Mouse (Mus musculus) neural tube, embryonic 15.5 days (tissue): ENCODE data around the gene Dhrs1. TPM values are rescaled to one million over a fixed set of nuclear protein-coding genes. Genes with fewer than 3 reads are reported as not detected.

Experiments used
- ATAC-seq: fragments of 200-750 bp; cut with Nextera tagmentation; 2 replicates; pipeline ENCODE4 v1.8.0; 2017; ENCODE audit warnings: mild to moderate bottlenecking, moderate TSS enrichment, moderate library complexity; ENCODE audit not compliant: low FRiP score
- H3K27ac ChIP-seq: fragments of 300-500 bp; sonication (generic); replicated peaks from 2 replicates; pipeline ENCODE4 v1.5.1; 2015; ENCODE audit warnings: mild to moderate bottlenecking, inconsistent platforms
- H3K27me3 ChIP-seq: fragments of 300-500 bp; sonication (generic); replicated peaks from 2 replicates; pipeline ENCODE4 v1.6.1; 2015; ENCODE audit warnings: inconsistent platforms
- H3K36me3 ChIP-seq: fragments of 300-500 bp; sonication (generic); 2 replicates; pipeline ENCODE4 v1.6.1; 2015; ENCODE audit warnings: inconsistent platforms
- H3K4me1 ChIP-seq: fragments of 300-500 bp; sonication (generic); 2 replicates; pipeline ENCODE4 v1.6.1; 2015; ENCODE audit warnings: inconsistent platforms
- H3K4me2 ChIP-seq: fragments of 300-500 bp; sonication (generic); 2 replicates; pipeline ENCODE4 v1.6.1; 2015; ENCODE audit warnings: inconsistent platforms, mild to moderate bottlenecking, moderate library complexity
- H3K4me3 ChIP-seq: fragments of 300-500 bp; sonication (generic); replicated peaks from 2 replicates; pipeline ENCODE4 v1.5.1; 2015; ENCODE audit warnings: mild to moderate bottlenecking, inconsistent platforms
- H3K9ac ChIP-seq: fragments of 300-500 bp; sonication (generic); replicated peaks from 2 replicates; pipeline ENCODE4 v1.6.1; 2015; ENCODE audit warnings: mild to moderate bottlenecking, inconsistent platforms
- H3K9me3 ChIP-seq: fragments of 300-500 bp; sonication (generic); replicated peaks from 2 replicates; pipeline ENCODE4 v1.6.1; 2016; ENCODE audit warnings: inconsistent platforms
- WGBS: fragments of 180-500 bp; shearing (Covaris S2); methylation state at CpG from one replicate; pipeline ENCODE4 v1.1.7; 2015; ENCODE audit warnings: mixed read lengths; 5-methylcytosine and 5-hydroxymethylcytosine counted together
- polyA plus RNA-seq: library from polyadenylated mRNA; unstranded; fragments of >200 nt; fragmentation: Nextera tagmentation; extraction: Ambion mirVana; gene quantifications from 2 replicates; pipeline ENCODE4 v1.2.1, GENCODE M21; 2015

Dhrs1 gene
- polyA plus RNA-seq, 1 experiment from 2014 or later = 79.7 TPM

DNA sequence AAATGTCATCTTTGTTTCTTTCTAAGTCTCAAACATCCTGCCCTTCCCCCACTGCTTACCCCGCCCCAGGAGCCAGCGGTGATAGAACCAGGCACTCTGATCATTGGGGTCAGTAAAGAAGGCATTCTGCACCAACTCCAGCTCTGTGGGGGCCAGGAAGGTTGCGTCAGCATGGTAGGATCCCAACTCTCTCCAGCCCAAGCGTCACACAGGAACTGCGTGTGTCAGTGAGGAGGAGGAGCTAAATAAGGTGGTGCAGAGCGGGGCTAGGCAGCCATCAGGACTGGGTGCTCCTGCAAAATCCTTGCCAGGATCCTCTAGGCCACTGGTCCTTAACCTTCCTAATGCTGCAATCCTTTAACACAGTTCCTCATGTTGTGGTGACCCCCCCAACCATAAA is 25.8 kb downstream of the Dhrs1 start:
- no peaks in the 10 kb centered on the region for H3K27me3 ChIP-seq
- ATAC-seq = no peak
- H3K9ac ChIP-seq = no peak overlapping the region
- no peaks in the 10 kb centered on the region for H3K9me3 ChIP-seq
- peaks cover 16% of the 10 kb centered on the region for H3K4me1 ChIP-seq
- H3K4me2 ChIP-seq = no peak overlapping the region
- H3K27ac ChIP-seq = no peak overlapping the region
- H3K36me3 ChIP-seq = peaks cover 34% of the 10 kb centered on the region
- 92% methylated on average over 6 of the region's 6 CpGs for WGBS
- no peak overlapping the region for H3K4me3 ChIP-seq

DNA sequence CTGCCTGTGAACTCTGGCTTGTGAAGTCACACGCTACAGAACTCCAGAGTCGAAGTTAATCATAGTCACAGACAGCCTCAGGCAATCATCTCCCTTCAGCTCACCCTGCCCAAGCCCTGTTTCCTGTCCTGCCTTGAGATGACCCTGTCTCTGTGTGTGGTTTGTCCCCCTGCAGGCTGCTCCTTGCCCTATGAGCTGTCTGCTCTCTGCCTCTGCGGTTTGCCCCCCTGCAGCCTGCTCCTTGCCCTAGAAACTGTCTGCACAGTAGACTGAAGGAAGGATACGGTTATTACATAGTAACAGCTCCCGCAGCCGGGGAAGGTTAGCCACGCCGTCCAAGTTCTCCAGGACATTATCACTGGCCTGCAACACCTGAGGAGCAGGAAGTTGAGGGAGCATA is 28.6 kb downstream of the Dhrs1 start:
- H3K36me3 ChIP-seq = peaks cover 34% of the 10 kb centered on the region
- H3K4me3 ChIP-seq = no peak overlapping the region
- peaks cover 12% of the 10 kb centered on the region for H3K4me1 ChIP-seq
- H3K4me2 ChIP-seq = no peak overlapping the region
- no peak for ATAC-seq
- no peak overlapping the region for H3K27ac ChIP-seq
- H3K9ac ChIP-seq = no peak overlapping the region
- H3K9me3 ChIP-seq = no peaks in the 10 kb centered on the region
- peaks cover 24% of the 10 kb centered on the region for H3K27me3 ChIP-seq
- 86% methylated on average over 8 of the region's 8 CpGs for WGBS

DNA sequence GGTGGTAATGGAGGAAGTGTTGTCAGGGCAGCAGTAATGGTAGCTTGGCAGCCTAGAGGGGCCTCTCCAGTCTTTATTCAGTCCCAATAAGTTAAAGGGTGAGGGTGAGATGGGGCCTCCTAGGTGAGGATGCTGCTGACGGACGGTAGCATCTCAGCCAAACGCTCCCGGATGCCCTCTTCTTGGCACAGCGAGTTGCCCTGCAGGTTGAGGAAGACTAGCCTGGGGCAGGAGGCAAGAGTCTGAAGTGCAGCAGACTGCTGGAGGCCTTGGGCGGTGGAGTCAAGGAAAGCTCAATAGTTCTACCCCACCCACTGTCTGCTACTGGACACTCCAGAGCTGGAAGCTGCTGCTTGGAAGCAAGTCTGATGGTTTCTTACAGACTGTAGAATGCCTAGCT is 29.2 kb downstream of the Dhrs1 start:
- 93% methylated on average over 6 of the region's 6 CpGs for WGBS
- Histone ChIP-seq H3K27ac (no peak overlapping the region), H3K4me2 (no peak overlapping the region), H3K27me3 (peaks cover 28% of the 10 kb centered on the region), H3K9me3 (no peaks in the 10 kb centered on the region), H3K36me3 (peaks cover 34% of the 10 kb centered on the region), H3K4me3 (no peak overlapping the region), H3K9ac (no peak overlapping the region), H3K4me1 (peaks cover 8% of the 10 kb centered on the region)
- no peak for ATAC-seq

DNA sequence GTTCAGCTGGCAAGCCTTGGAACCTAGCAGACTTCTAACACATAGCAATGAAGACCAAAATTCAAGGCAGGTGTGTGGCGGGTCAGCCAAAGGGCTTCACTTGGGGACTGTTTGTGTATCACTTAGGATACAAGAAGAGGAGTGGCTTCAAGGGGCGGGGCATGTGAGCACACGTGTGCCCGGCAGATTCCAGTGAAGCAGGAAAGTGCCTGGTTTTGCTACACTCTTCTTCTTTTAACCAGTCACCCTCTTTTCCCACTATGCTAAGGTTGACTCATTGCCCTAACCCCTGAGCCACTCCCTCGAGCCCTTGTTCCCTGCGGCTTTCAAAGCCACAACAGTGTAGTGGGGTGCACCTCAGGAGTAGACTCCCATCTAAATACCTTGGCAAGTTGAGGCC is 30.6 kb downstream of the Dhrs1 start:
- Histone ChIP-seq H3K9ac (no peak overlapping the region), H3K9me3 (no peaks in the 10 kb centered on the region), H3K27me3 (peaks cover 28% of the 10 kb centered on the region), H3K27ac (no peak overlapping the region), H3K4me1 (no peaks in the 10 kb centered on the region), H3K36me3 (peaks cover 28% of the 10 kb centered on the region), H3K4me3 (no peak overlapping the region), H3K4me2 (no peak overlapping the region)
- WGBS = 47% methylated on average over 6 of the region's 6 CpGs
- no peak for ATAC-seq

DNA sequence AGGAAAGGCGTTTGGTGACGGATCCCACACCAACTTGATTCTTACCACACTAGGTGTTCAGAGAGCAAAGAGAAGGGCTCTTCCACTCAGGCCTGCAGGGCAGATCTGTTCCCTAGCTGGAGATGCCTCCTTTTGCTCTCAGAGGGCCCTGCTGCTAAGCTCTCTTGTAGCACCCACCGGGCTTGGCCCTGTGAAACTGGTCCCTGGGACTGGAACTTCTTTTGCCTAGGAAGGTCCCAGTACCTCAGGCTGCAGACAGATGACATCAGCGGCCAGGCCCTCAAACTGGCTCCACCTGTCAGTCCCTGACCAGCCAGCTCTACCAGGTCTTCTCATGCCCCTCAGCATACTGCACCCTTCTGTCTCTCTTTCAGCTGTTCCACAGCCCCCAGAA is 31.8 kb downstream of the Dhrs1 start, which contains the start of gene Tgm1:
TSS of gene Tgm1 (minus strand) at position 198 of the 394 bp plus-strand sequence.
- 35% methylated on average over 4 of the region's 4 CpGs for WGBS
- no peak for ATAC-seq
- Histone ChIP-seq H3K27me3 (peaks cover 28% of the 10 kb centered on the region), H3K4me3 (no peak within 1 kb of the TSS), H3K9ac (no peak within 1 kb of the TSS), H3K4me2 (peak within 1 kb of the TSS; percentile 33), H3K4me1 (no peaks in the 10 kb centered on the region), H3K9me3 (no peaks in the 10 kb centered on the region), H3K36me3 (peaks cover 25% of the 10 kb centered on the region), H3K27ac (no peak within 1 kb of the TSS)

DNA sequence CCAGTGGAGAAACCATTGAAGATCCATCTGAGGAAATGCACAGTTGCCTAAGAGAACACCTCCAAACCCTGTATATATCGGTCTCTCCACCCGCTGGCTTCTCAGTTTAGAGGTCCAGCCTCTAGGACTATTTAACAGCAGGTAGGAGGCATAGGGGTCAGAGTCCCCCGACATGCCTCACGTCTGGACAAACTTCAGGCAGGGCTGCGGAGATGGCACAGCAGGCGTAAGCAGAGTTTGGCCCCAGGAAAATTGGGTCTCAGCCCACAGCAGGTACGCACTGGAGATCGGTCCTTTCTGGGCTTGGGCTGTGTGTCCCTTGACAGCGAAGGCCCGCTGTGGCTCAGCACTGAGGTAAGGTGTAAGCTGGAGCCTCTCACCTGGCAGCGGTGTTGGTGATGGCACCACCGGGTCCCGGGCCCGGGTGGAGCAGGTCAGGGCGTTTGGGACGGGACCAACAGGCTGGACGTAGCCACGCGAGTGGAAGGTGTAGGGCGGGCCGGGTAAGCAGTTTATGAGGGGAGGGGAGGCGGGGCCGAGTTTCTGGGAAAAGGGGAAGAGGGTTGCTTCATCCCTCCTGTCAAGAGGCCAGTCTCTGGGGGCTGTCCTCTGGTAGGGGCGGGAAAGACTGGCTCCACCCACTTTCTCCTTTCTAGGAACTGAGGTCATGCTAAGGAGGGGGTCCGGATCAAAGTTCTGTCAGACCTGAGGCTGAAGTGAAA is 32.3 kb downstream of the Dhrs1 start:
- Histone ChIP-seq H3K9me3 (no peaks in the 10 kb centered on the region), H3K27me3 (peaks cover 28% of the 10 kb centered on the region), H3K9ac (no peak overlapping the region), H3K4me2 (peak overlapping the region; percentile 33), H3K4me1 (no peaks in the 10 kb centered on the region), H3K4me3 (no peak overlapping the region), H3K36me3 (peaks cover 20% of the 10 kb centered on the region), H3K27ac (no peak overlapping the region)
- WGBS = 15% methylated on average over 25 of the region's 25 CpGs
- ATAC-seq = no peak

DNA sequence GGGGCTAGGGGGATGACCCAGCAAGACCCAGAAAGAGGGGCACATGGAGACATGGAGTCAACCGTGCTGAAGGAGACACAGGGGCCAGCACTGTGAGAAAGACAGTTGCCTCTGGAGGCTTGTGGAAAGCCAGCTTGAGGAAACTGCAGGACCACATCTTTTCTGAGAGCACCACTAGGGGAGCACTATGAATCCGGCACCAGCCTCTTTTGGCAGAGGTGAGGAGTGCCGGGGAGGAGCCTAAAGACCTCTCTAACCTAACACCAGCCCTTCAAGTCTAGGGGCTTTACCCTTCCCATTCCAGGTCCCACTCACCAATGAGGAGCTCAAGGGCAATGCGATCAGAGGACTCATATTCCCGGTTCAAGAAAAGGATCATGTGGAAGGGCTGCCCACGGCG is 33.7 kb downstream of the Dhrs1 start:
- WGBS = 83% methylated on average over 7 of the region's 7 CpGs
- ATAC-seq = no peak
- Histone ChIP-seq H3K27me3 (peaks cover 28% of the 10 kb centered on the region), H3K36me3 (peaks cover 8% of the 10 kb centered on the region), H3K27ac (no peak overlapping the region), H3K4me2 (no peak overlapping the region), H3K4me3 (no peak overlapping the region), H3K4me1 (no peaks in the 10 kb centered on the region), H3K9me3 (no peaks in the 10 kb centered on the region), H3K9ac (no peak overlapping the region)

DNA sequence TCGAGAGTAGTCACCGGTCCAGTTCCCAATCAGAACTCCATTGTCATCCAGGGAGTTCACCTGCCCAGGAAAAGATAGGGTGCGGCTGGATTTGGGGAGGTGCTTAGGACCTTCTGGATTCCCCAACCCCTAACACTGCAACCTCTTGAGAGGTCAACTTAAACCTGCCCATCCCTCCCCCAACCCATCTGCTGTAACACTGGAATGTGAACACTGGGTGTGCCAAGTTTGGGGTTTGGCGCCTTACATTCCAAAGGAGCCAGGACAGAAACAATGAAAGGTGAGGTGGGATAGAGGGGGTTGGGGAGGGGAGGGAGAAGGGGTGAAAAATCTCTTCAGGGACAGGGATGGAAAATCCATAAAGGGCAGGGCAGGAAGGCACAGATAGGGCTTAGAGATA is 36.0 kb downstream of the Dhrs1 start:
- no peak for ATAC-seq
- peaks cover 28% of the 10 kb centered on the region for H3K27me3 ChIP-seq
- no peak overlapping the region for H3K4me2 ChIP-seq
- no peaks in the 10 kb centered on the region for H3K9me3 ChIP-seq
- no peaks in the 10 kb centered on the region for H3K36me3 ChIP-seq
- 91% methylated on average over 4 of the region's 4 CpGs for WGBS
- no peaks in the 10 kb centered on the region for H3K4me1 ChIP-seq
- no peak overlapping the region for H3K9ac ChIP-seq
- H3K4me3 ChIP-seq = no peak overlapping the region
- H3K27ac ChIP-seq = no peak overlapping the region

DNA sequence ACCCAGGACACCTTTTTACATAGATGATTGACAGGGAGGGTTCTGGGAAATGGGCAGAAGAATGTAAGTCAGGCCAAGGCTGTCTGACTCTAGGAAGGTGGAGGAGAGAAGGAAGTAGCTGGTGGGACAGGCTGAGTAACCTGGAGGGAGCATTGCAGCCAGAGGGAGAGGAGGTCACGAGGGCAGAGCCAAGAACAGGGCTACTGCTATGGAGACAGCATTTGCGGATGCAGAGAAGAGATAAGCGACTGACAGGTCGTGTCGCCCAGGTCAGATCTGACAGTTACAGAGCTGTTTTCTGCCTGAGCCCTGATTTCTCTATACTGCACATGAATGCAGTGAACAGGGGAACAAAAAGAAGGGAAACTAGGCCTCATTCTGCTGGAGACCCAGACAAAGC is 38.1 kb downstream of the Dhrs1 start:
- peaks cover 9% of the 10 kb centered on the region for H3K27me3 ChIP-seq
- no peak for ATAC-seq
- H3K9me3 ChIP-seq = no peaks in the 10 kb centered on the region
- H3K4me3 ChIP-seq = no peak overlapping the region
- no peaks in the 10 kb centered on the region for H3K4me1 ChIP-seq
- no peak overlapping the region for H3K9ac ChIP-seq
- no peaks in the 10 kb centered on the region for H3K36me3 ChIP-seq
- no peak overlapping the region for H3K4me2 ChIP-seq
- H3K27ac ChIP-seq = no peak overlapping the region
- 91% methylated on average over 5 of the region's 5 CpGs for WGBS

DNA sequence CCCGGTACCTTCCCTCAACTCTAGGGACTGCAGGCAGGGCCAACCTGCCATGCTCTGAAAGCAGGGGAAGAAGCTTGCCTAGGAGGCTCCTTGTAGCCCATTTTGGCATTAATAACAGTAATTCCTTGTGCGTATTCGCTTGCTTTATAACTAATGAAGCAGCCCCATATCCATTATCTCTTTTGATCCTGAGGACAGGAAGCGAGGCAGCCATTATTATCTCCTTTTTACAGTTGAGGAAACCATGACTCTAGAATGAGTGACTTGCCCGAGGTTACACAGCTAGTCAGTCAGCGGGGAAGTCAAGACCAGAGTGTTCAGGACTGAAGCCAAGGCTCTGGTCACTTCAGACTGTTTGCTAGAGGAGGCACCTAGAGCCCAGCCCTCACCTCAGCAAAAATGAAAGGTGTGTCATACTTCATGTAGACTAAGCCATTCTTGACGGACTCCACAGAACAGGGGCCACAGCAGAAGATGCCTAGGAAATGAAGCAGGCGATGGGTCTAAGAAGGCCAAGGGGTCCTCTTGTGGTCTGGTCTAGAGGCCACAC is 39.4 kb downstream of the Dhrs1 start:
- no peaks in the 10 kb centered on the region for H3K4me1 ChIP-seq
- H3K27ac ChIP-seq = no peak overlapping the region
- H3K36me3 ChIP-seq = no peaks in the 10 kb centered on the region
- no peak overlapping the region for H3K4me3 ChIP-seq
- no peak overlapping the region for H3K4me2 ChIP-seq
- 87% methylated on average over 8 of the region's 8 CpGs for WGBS
- no peak overlapping the region for H3K9ac ChIP-seq
- no peaks in the 10 kb centered on the region for H3K9me3 ChIP-seq
- no peaks in the 10 kb centered on the region for H3K27me3 ChIP-seq
- no peak for ATAC-seq

DNA sequence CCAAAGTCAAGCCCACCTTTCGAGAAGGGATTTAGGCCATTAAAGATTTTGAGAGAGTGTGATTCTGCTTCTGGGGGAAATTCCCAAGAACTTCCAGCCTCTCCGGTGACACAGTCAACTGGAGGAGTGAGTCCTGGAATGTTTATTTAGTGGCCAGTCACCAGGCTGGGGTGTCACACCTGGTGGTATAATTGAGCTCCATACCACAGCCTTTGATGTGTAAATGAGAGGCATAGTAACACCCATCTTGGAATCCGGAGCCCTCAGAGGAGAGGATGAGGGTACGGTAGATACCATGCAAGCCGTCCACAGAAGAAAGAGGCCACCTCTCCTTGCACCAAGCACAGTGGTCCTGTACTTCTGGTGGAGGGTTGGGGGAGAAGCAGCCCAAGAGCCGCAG is 42.7 kb downstream of the Dhrs1 start:
- H3K9ac ChIP-seq = no peak overlapping the region
- whole genome bisulfite sequencing = 64% methylated on average over 6 of the region's 6 CpGs
- H3K27me3 ChIP-seq = no peaks in the 10 kb centered on the region
- H3K4me1 ChIP-seq = no peaks in the 10 kb centered on the region
- no peaks in the 10 kb centered on the region for H3K36me3 ChIP-seq
- H3K4me2 ChIP-seq = no peak overlapping the region
- no peaks in the 10 kb centered on the region for H3K9me3 ChIP-seq
- no peak overlapping the region for H3K27ac ChIP-seq
- no peak overlapping the region for H3K4me3 ChIP-seq
- no peak for ATAC-seq

DNA sequence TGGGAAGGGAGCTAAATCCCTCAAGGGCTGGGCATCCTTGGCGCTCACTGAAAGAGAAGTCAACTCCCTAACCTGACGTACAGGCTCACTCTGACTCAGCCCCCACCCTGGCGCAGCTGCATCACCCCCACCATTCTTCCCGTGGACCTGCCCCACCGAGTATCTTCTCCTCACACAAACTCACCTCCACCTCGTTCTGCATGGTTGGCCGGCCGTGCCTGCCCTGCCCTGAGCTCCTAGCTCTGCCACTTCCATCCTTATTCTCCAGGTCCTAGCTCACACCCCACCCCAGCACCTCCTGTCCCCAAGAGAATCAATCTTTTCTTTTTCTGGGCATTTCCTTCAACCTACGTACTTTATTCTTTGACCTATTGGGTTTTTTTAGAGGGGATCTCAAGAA is 44.4 kb downstream of the Dhrs1 start:
- Histone ChIP-seq H3K27me3 (no peaks in the 10 kb centered on the region), H3K4me1 (no peaks in the 10 kb centered on the region), H3K36me3 (no peaks in the 10 kb centered on the region), H3K4me2 (no peak overlapping the region), H3K27ac (no peak overlapping the region), H3K9me3 (no peaks in the 10 kb centered on the region), H3K9ac (no peak overlapping the region), H3K4me3 (no peak overlapping the region)
- 74% methylated on average over 9 of the region's 9 CpGs for WGBS
- ATAC-seq = no peak
